Mouse (Mus musculus): ENCODE measurements at regions not wholly inside any gene's neighbourhood (a gene's known extent, or its start where the extent isn't known, plus 50 kb on each side); places are given as distances from the start of the nearest gene placed in this dataset.

- no peak for DNase-seq
- intact Hi-C loops (cut with DNase I; ENCODE audit: low total_unique reads): no loop called here
Observed at GRCm38 (mm10) chr8:49461724-49462473, 618.1 kb upstream of the Tenm3 start.

- intact Hi-C loops (cut with DNase I; ENCODE audit: low total_unique reads): no loop called here
Observed at GRCm38 (mm10) chr8:49445444-49445843, 601.7 kb upstream of the Tenm3 start.

GRCm38 (mm10) chr8:49441270-49441669 is 597.5 kb upstream of the Tenm3 start:
- no peak for DNase-seq
- intact Hi-C loops (cut with DNase I; ENCODE audit: low total_unique reads): no loop called here

More at GRCm38 (mm10) chr8:49445444-49445843, 601.7 kb upstream of the Tenm3 start:
- no peak for DNase-seq

GRCm38 (mm10) chr8:49396519-49396918 is 552.8 kb upstream of the Tenm3 start:
- DNase-seq: no peak
- intact Hi-C loops (cut with DNase I; ENCODE audit: low total_unique reads): no loop called here

GRCm38 (mm10) chr8:49395029-49395428 is 551.3 kb upstream of the Tenm3 start:
- DNase-seq: no peak
- intact Hi-C loops (cut with DNase I; ENCODE audit: low total_unique reads): no loop called here

GRCm38 (mm10) chr8:49389525-49389924 is 545.8 kb upstream of the Tenm3 start:
- DNase-seq: no peak
- intact Hi-C loops (cut with DNase I; ENCODE audit: low total_unique reads): no loop called here

- DNase-seq: no peak
- intact Hi-C loops (cut with DNase I; ENCODE audit: low total_unique reads): no loop called here
Observed at GRCm38 (mm10) chr8:49387587-49387986, 543.8 kb upstream of the Tenm3 start.

- intact Hi-C loops (cut with DNase I; ENCODE audit: low total_unique reads): no loop called here
- no peak for DNase-seq
Observed at GRCm38 (mm10) chr8:49372686-49373085, 528.9 kb upstream of the Tenm3 start.

- DNase-seq: no peak
- intact Hi-C loops (cut with DNase I; ENCODE audit: low total_unique reads): no loop called here
Observed at GRCm38 (mm10) chr8:49362682-49363081, 518.9 kb upstream of the Tenm3 start.

GRCm38 (mm10) chr8:49361443-49361842 is 517.7 kb upstream of the Tenm3 start:
- no peak for DNase-seq
- intact Hi-C loops (cut with DNase I; ENCODE audit: low total_unique reads): no loop called here

GRCm38 (mm10) chr8:49360121-49360520 is 516.4 kb upstream of the Tenm3 start:
- no peak for DNase-seq
- intact Hi-C loops (cut with DNase I; ENCODE audit: low total_unique reads): no loop called here

- intact Hi-C loops (cut with DNase I; ENCODE audit: low total_unique reads): no loop called here
- DNase-seq: no peak
Observed at GRCm38 (mm10) chr8:49359671-49360070, 515.9 kb upstream of the Tenm3 start.

GRCm38 (mm10) chr8:49348602-49349001 is 504.9 kb upstream of the Tenm3 start:
- intact Hi-C loops (cut with DNase I; ENCODE audit: low total_unique reads): no loop called here

GRCm38 (mm10) chr8:49338716-49339115 is 495.0 kb upstream of the Tenm3 start:
- DNase-seq: no peak
- intact Hi-C loops (cut with DNase I; ENCODE audit: low total_unique reads): no loop called here

More at GRCm38 (mm10) chr8:49348602-49349001, 504.9 kb upstream of the Tenm3 start:
- DNase-seq: no peak

GRCm38 (mm10) chr8:49326980-49327379 is 483.2 kb upstream of the Tenm3 start:
- DNase-seq: no peak
- intact Hi-C loops (cut with DNase I; ENCODE audit: low total_unique reads): no loop called here

GRCm38 (mm10) chr8:49321404-49321803 is 477.7 kb upstream of the Tenm3 start:
- DNase-seq: no peak
- intact Hi-C loops (cut with DNase I; ENCODE audit: low total_unique reads): no loop called here

- intact Hi-C loops (cut with DNase I; ENCODE audit: low total_unique reads): no loop called here
- no peak for DNase-seq
Observed at GRCm38 (mm10) chr8:49313483-49314278, 469.9 kb upstream of the Tenm3 start.

GRCm38 (mm10) chr8:49312816-49313215 is 469.1 kb upstream of the Tenm3 start:
- DNase-seq: no peak
- intact Hi-C loops (cut with DNase I; ENCODE audit: low total_unique reads): no loop called here

- no peak for DNase-seq
- intact Hi-C loops (cut with DNase I; ENCODE audit: low total_unique reads): no loop called here
Observed at GRCm38 (mm10) chr8:49282401-49282800, 438.6 kb upstream of the Tenm3 start.

GRCm38 (mm10) chr8:49281254-49281653 is 437.5 kb upstream of the Tenm3 start:
- intact Hi-C loops (cut with DNase I; ENCODE audit: low total_unique reads): no loop called here
- no peak for DNase-seq

- intact Hi-C loops (cut with DNase I; ENCODE audit: low total_unique reads): no loop called here
- DNase-seq: no peak
Observed at GRCm38 (mm10) chr8:49274031-49274430, 430.3 kb upstream of the Tenm3 start.
